Mouse (Mus musculus) spleen, embryonic (tissue): ENCODE results near the gene Ltbp2.

ENCODE experiments used
- CTCF ChIA-PET: fragments of 350-600 bp; sonication (Branson Sonifier 250); formaldehyde crosslinking; loops from one replicate; lab custom pipeline; 2022; lab: Charles Lee

Ltbp2 gene

DNA sequence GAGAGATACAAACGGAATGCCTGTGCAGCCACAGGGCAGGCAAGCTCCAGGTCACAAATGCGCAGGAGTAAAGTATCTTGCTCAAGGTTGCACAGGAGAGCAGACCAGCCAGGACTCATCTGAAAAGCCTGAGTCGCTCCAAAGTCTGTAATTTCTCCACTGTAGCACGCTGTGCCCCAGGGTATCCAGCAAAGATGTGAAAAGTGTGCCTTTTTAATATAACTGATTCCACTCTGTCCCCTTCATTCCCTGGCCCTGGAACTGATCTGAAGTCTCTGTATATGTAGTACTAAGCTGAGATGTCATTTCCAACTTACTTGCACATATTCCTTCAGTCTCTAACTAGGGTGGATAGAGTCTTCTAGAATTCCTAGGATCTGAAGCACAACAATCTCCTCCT lies 6.5 kb upstream of the Ltbp2 start:
- CTCF ChIA-PET = no interaction called here

DNA sequence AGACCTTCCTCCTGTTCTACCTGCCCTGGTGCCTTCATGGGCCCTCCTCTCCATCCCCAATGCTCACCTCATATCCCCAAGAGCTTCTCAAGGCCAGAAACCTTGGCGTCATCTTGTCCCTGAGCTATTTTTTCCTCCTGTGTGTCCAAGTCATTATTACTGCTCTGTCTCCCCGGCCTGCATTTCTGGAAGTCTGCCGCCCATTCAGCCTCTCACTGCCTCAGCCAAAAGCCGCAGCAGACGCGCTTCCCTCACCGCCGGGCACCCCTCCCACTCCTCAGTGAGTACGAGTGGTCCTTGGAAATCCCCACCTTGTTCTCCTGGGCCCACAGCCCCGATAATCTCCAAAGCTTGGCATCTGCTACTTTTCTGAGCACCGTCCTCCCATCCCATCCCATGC lies 3.8 kb upstream of the Ltbp2 start:
- CTCF ChIA-PET = no interaction called here

DNA sequence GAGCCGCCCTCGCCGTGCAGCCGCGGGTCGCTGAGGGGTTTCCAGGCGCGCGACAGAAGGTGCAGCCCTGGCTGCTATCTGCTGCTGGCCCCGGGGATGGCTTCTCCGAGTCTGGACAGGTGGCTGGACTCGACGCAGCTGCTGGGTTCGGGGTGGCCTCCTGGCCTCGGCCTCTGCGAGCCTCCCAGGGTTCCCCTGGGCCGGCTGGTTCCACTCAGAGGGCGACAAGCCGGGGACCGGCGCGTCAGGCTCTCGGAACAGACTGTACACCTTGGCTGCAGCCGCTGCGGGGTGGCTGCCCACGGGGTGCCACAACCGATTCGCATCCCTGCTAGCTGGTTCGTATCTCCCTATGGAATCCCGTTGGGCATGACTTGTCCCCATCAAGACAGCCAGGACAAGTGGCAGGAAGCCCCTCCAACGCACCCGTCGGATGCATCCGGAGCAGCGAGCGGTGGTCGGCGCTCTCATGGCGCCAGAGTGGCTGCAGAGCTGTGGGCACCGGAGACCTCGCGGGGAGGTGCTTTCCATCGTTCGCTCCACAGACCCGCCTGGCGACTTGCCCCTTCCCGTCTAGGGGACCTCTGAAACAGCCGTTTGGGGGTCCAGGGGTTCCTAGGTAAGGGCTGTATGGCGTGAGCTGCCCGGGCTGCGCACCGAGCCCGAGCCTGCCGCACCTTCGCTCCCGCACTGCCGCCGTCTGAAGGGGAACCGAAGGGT lies 411 bp downstream of the Ltbp2 start:
- CTCF ChIA-PET = interaction anchor here (1.0 kb wide), 1 partner anchor 222 kb away, joined by 3 read pairs; no protein-coding TSS in a partner anchor

DNA sequence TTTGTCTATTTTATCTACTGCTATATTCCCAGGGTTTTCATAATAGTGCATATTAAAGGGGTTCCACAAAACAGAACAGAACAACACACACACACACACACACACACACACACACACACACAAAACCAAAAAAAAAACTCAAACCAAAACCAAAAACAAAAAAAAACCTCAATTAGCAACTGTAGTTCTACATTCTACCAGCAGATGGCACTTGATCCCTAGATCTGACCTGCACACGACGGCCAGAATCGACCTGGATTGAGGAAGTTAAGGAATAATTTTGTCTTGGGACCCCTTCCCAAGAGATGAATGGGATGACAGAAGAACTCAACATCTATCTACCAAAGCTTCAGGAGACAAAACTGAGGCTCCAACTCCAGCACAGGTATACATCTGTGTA lies 2.9 kb downstream of the Ltbp2 start:
- CTCF ChIA-PET = interaction anchor here (0.7 to 0.8 kb wide), 2 partner anchors 116 to 1510 kb away, joined by 4 to 11 read pairs; no protein-coding TSS in a partner anchor

DNA sequence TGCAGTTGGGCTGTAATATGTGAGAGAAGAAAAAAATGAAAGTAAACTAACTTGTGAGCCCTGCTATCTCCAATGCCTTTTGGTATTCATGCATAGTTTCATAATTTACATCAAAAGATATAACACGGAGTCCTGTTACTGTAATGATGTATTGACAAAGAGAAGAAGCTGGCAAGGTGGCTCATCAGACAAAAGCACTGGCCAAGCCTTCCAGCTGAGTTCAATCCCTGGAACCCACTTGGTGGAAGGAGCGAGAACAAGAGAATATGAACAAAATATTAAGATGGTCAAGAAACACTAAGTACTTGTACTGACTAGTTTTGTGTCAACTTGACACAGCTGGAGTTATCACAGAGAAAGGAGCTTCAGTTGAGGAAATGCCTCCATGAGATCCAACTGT lies 4.0 kb downstream of the Ltbp2 start:
- CTCF ChIA-PET = no interaction called here

DNA sequence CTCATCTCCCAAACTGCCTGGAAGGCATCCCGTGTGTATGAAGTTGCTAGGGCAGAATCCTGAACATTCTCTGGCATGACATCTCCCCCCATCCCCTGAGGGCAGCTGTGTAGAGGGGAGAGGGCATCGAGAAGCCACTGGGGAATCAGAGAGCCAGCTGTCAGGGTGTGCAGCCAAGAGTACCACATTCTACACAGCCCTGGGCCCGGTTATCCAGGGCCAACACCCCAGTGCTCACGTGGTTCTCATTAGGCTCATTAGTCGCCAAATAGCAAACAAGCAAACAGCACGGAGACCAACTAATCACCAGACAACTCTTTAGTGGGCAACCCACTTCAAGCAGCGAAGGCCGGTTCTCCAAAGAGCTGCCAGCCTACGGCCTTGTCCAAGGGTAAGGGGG lies 10.9 kb downstream of the Ltbp2 start:
- CTCF ChIA-PET = no interaction called here

DNA sequence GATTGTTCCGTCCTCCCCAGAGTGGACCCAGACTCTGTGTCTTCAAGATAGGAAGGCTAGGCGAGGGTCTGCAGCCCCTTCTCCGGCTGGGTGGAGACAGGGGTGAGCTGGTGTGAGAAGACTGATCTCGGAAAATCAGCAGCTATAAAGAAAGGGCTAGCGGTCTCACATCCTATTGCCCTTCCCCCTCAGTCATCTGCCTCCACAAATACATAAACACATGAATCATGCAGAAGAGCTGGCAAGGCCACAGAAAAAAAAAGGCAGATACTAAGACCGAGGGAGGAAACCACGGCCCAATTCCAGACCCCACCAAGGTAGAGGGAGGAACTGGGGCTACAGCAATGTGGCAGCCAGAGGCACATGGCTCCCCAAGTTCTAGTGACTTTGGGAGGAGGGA lies 11.5 kb downstream of the Ltbp2 start:
- CTCF ChIA-PET = no interaction called here

DNA sequence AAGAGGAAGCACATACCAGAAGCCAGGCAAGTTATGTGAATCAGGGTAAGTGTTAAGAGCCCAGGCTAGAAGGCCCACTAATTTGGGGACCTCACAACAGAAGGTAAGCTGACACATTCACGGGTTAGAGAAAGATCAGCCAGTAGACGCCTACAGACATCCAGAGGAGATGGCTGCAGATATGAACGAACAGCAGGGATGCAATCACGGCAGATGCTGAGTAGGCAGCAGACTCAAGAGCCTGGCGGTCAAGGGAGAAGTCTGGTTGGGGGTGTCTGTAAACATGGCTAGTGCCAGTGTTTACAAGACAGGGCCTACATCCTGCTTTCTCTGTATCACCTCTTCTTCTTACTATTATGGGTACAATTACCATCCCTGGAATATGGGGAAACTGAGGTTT lies 13.1 kb downstream of the Ltbp2 start:
- CTCF ChIA-PET = no interaction called here

DNA sequence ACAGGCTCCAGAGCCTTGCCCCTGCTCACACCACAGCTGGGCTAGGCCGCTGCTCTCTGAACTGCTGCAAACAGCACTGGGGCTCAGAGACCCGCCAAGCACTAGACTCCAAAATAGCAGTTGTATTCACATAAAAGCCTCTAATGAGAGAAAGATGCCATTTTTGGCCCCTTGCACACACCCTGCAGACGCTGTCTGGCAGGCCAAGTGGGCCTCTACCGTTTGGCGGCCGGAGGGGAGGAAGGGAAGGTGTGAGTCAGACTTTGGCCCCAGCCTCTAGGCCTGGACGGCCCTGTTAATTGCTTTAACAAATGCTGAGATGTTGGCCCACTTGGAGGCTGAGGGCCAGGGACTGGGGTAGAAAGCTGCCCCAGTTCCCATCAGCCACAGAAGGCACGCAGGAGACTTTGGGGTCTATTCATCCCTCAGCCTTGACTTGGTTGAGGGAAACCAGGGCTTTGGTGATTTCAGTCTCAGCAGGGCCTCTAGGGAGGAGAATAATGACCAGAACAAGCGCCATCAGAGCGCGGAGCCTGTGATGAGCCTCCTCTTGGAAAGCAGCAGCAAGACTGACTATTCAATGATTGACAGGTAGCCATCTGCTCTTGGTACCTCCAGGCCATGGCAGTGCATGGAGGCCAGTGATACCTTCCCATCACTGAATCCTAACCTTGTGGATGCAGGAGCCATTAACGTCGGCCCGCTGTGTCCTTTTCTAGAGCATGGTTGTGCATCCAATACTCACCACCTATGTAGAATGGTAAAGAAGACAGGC lies 14.0 kb downstream of the Ltbp2 start:
- CTCF ChIA-PET = no interaction called here

DNA sequence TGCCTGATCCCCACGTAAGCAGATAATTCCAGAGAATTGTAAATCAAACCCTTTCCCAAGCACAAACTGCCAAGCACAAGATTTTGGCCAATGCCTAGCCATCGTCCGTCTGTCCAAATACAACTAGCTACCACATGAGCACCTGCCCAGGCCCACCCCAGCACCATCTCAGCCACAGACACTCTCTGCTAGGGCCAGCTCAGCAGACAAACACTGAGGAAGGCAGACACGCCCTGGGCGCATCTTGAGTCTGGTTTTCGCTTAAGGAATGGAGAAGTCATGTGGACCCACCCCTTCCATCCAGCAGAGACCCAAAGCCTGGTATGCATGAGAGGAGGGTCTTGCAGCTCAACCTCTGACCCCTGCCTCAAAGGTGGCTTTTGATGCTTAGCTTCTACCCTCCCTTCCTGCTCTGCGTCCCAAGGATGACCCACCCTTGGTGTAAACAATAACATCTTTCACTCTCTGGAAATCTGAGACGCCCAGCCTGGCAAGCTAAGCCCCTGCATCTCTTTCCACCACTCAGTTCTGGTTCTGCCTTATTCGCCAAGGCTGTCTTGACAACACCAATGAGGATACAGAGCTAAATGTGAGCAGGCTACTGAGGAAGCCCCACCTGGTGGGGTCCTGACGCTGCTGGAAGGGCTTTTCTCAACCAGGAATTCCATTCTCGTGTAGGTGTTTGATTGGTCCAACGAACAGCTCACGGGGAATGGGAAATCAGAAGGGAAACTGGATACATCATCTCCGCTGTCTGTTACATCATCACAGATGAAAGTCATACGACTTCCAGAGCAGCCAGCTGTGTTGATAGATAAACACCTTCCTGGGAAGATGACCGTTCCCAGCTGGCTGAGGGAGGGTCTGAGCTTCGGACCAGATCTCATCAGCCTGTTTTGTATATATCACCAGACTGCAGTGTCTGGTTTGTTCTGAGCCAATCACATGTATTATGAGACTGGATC lies 17.9 kb downstream of the Ltbp2 start:
- CTCF ChIA-PET = no interaction called here

DNA sequence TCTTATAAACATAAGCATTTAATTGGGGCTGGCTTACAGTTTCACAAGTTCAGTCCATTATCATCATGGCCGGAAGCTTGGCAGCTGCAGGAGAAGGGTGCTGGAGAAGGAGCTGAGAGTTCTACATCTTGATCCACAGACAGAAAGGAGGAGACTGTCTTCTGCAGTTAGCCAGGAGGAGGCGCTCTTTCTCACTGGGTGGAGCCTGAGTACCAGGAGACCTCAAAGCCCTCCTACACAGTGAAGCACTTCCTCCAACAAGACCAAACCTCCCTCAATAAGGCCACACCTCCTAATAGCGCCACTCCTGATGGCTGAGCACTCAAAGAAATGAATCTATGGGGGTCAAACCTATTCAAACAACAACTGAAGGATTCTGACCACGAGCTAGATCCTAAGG lies 18.6 kb downstream of the Ltbp2 start:
- CTCF ChIA-PET = no interaction called here

DNA sequence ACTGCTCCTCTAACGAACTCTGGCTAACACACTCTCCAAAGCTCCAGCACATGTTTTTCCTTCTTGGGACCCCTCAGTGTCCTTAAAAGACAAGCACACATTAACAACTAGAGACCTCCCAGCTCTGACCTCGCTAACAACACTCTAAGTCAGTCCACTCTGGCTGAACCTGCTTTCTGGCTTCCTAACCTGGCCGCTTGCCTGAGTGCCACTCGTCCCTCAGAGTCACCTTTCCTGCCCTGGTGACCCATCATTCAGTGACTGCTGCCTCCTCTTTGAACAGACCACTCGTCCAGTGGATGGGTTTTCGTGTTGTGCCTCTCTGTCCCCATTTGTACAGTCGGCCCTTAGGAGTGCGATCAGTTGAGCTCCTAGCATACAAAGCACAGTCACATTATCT lies 19.8 kb downstream of the Ltbp2 start:
- CTCF ChIA-PET = no interaction called here

DNA sequence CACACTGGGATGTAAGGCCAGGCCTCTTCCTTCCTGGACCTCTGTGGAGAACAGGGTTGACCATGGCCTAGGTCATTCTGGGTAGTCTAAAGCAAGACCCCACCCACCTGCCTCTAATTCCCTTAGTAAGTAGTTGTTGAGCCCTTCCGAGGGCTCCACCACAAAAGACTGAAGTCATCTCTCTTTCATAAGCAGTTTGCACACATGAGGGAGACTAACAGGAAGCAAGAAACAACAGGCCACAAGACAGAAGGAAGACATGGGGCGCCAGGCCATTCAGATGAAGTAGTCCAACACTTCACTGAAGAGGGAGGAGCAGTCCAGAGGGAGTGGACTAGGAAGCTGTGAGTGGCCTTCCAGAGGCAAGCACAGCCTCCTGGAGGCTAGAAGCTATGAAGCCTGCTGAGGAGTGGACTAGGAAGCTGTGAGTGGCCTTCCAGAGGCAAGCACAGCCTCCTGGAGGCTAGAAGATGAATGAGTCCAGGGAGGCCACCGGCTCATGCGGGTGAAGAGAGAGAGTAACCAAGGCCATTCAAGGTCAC lies 21.2 kb downstream of the Ltbp2 start:
- CTCF ChIA-PET = no interaction called here

DNA sequence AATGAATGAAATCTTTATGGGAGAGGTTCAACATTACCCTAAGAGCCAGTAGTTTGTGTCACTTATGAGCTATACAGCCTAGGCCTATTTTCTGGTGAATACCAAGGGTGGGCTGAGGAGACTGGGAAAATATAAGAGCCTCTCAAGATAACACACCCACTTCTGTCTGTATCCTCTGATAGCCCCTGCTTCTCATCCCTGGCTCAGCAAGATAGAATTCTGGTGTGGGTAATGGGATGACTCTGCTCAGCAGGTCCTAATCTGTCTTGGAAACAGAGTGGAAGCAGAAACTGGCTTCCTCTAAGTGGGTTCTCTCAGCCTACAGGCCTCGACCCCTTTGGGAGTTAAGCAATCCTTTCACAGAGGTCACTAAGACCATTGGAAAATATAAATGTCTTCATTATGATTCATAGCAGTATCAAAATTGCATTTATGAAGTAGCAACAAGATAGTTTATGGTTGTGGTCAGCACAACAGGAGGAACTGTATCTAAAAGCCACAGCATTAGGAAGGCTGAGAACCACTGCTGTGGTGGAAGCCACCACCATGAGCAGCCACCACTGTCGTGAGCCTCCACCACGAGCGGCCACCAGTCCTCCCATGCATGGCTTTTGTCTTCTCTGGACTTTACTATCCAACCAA lies 21.8 kb downstream of the Ltbp2 start:
- CTCF ChIA-PET = no interaction called here

DNA sequence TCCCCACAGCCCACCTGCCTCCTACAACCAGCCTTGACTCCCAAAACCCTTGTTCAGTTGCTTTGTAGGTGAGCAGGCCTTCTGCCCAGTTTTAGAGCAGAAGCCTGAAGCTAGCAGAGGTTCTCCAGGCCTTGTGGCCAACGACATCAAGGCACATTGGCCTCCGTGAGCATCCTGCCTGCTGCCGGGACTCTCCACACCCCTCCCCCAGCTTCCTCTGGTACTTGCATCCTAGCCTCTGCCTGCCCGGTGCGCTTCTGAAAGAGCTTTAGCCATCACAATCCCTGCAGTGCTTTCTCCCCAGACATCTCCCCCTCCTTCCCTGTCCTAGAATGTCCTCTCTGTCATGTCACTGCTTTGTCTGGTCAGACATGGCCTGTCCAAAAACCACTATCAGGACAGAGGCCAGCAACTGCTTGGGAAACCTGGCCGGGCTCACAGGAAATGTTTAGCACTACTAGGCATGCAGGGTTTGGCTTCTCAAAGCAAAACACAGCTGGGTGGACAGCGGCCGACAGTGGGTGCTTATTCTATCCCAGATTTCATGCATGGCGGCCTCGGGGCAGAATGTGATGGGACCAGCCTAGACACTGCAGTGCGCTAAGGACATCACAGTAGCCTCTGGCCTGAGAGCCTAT lies 24.8 kb downstream of the Ltbp2 start:
- CTCF ChIA-PET = no interaction called here

DNA sequence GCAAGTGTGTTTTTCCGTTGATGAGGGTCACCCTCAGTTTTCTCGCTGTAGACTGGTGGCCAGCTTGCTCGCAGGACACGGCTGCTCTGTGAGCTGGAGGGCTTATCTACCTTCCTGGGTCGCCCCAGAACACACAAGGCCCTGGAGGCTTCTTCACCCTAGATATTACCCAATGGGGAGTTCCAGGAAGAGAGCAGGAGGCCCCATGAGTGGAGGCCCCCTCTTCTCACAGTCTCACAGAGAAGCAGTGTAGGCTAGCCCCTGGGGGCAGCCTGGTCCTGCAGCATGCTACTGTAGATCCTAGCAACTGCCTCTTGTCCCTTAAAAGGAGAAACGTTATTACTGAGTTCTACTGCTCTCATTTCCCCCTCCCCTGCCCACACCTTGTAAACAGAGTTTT lies 28.4 kb downstream of the Ltbp2 start:
- CTCF ChIA-PET = no interaction called here

DNA sequence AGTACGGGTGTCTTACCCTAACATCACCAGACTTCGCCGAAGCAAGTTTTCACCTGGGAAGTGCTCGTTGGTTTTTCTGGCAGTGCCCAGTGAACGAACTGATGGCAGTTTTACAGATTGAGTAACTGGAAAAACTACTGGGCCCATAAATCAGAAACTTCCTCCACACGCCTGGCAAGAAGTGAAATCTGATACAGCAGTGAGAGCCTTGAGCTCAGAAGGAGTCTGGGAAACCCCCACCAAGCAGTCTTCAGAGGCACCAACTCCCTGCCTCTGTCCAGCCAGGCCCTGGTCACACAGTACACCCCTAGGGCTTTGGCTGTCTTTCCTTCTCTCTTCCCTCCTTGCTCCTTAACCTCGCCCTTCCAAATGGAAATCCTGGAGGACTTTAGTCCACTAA lies 28.9 kb downstream of the Ltbp2 start:
- CTCF ChIA-PET = no interaction called here

DNA sequence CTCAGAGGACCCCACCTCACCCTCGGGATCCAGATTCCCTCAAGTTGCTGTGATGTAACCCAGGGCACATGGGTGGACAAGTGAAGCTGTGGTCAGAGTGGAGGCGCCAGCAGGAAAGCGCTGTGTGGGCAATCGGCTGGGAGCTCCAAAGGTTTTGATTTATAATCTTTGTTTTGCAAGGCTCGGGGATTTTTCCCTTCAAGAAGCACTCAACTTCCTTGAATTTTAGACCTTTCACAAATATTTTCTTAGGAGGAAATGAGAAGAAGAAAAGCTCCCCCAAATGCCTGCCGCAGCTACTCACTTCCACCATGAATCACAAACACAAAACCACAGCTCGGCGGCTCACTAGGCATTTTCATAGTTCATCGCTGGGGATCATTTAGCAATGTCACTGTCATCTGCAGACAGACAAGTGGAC lies 29.7 kb downstream of the Ltbp2 start:
- CTCF ChIA-PET = no interaction called here

DNA sequence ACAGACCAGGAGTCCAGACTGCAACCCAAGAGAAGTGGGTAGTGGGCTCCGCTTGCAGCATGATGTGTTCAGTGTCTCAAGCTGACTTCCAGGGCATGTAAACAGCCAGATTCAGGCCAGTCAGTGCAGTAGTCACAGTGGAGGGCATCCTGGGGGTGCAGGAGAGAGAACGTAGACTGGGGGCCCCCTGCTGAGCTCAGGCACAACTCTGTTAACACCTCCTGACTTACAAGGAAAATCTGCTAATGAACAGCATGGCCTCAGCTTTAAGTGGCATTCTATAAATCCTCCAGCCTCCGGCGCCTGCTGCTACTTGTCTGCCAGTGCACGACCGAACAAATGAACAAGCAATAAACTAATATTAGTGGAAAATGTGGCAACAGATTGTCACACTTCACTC lies 33.6 kb downstream of the Ltbp2 start:
- CTCF ChIA-PET = no interaction called here

DNA sequence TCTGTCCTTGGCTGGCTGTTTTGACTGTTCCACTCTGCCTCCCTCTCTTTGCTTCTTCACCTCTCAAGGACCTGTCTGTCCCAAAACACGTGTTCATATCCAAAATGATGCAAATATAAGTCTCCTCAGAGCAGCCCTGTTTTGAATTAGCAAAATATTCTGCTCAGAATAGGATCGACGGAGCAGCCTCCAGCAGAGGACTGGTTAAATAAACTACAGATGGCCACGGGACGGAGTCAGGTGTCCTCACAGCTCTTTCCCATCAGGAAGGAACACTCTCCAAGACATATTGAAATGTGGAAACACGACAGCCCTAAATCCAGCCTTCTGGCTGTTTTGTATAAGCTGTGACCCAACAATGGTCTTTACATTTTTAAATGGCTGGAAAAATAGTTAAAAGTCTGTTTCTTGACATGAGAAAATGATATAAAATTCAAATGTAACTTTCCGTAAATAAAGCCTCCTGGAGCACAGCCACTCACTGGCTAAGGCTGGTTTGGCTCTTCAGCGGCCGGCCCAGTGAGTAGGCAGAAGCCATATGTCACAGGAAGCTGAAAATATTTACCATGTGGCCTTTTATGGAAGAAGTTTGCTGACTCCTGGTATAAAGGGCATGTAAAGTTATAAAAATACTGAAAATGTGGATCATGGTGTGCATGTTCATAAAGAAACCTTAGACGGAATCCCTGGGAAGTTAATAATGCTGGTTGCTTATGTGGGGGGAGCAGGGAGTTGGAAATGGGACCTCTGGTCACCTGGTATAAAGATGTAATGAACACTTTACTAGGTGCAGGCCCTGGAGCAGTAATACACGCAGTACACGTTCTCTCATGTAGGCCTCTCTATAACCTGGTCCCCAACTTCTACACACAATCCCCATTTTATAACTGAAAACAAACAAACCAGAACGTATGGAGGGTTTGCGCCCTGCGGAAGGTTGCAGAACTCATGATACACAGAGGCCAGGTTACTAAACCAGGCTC lies 34.9 kb downstream of the Ltbp2 start:
- CTCF ChIA-PET = no interaction called here
